Mouse (Mus musculus): ENCODE measurements around the gene Rpl23a. TPM values are rescaled to one million over a fixed set of nuclear protein-coding genes. Genes with fewer than 3 reads are reported as not detected.

Gene Rpl23a
- total and polyA plus RNA-seq, 3 experiments = 2,992 to 3,939 (median 3,361) TPM

GRCm38 (mm10) chr11:78159096-78159495, 24.3 kb downstream of the Rpl23a start (continued):
- no peak; the same call in 1 of the 2 replicates for TF ChIP-seq POLR2AphosphoS2 (IDR thresholded peaks at IDR 0.05; ENCODE audit: low read depth, low read length)
- TF ChIP-seq JUN (IDR thresholded peaks at IDR 0.05; ENCODE audit: insufficient read depth, low read depth, low read length) = no peak
- peak; percentile 93 for TF ChIP-seq RAD21 (IDR thresholded peaks at IDR 0.05; ENCODE audit: low read depth, low read length)
- TF ChIP-seq ELF1 (IDR thresholded peaks at IDR 0.05; ENCODE audit: low read depth, low read length) = peak; percentile 35; the same call in 1 of the 2 replicates
- TF ChIP-seq GABPA (IDR thresholded peaks at IDR 0.05; ENCODE audit: insufficient replicate concordance, low read depth, low read length) = no peak
- no peak for TF ChIP-seq KAT2A (IDR thresholded peaks at IDR 0.05; ENCODE audit: insufficient replicate concordance, low read length)
- no peak for TF ChIP-seq CHD1 (IDR thresholded peaks at IDR 0.05; ENCODE audit: low read depth, low read length)
- TF ChIP-seq SMC3 (IDR thresholded peaks at IDR 0.05; ENCODE audit: low read depth, low read length) = peak; percentile 100
- TF ChIP-seq NRF1 (IDR thresholded peaks at IDR 0.05; ENCODE audit: low read depth, low read length) = no peak
- TF ChIP-seq HCFC1 (IDR thresholded peaks at IDR 0.05; ENCODE audit: low read depth, low read length) = peak; percentile 47
- TF ChIP-seq POLR2A (IDR thresholded peaks at IDR 0.05; ENCODE audit: low read depth, low read length) = no peak; the same call in 1 of the 2 replicates
- peak; percentile 87; the same call in 1 of the 2 replicates for TF ChIP-seq NELFE (IDR thresholded peaks at IDR 0.05; ENCODE audit: low read depth, low read length)
- no peak for TF ChIP-seq EP300 (IDR thresholded peaks at IDR 0.05; ENCODE audit: low read length)
- peak; percentile 69; the same call in 1 of the 2 replicates for TF ChIP-seq MEF2A (IDR thresholded peaks at IDR 0.05; ENCODE audit: borderline replicate concordance, low read depth, low read length)
- TF ChIP-seq UBTF (IDR thresholded peaks at IDR 0.05; ENCODE audit: low read depth, low read length) = no peak
- TF ChIP-seq E2F4 (IDR thresholded peaks at IDR 0.05; ENCODE audit: insufficient replicate concordance, low read depth, low read length) = no peak
- no peak for TF ChIP-seq MAX (IDR thresholded peaks at IDR 0.05; ENCODE audit: low read length)

- TF ChIP-seq JUN (IDR thresholded peaks at IDR 0.05; ENCODE audit: insufficient read depth, low read depth, low read length) (no peak), POLR2AphosphoS2 (IDR thresholded peaks at IDR 0.05; ENCODE audit: low read depth, low read length) (0 out of 2 replicates have a peak, but pooled peaks have one; percentile 51), ZMIZ1 (IDR thresholded peaks at IDR 0.05; ENCODE audit: low read depth, low read length) (peak; percentile 60; the same call in 1 of the 2 replicates)
- H3K9me3 ChIP-seq (replicated peaks; ENCODE audit: low read length) = no peaks in the 10 kb centered on the region
- no peak overlapping the region for H3K9ac ChIP-seq (ENCODE audit: insufficient read depth, low read depth)
- in situ Hi-C loops (cut with MboI; ENCODE audit: low pct_ligation_motif_present, low pct_unique_long_range_greater_than_20kb, low sequenced_read_pairs) (no loop called here), dilution Hi-C loops (cut with MboI; ENCODE audit: extremely low pct_ligation_motif_present, extremely low pct_unique_long_range_greater_than_20kb, low sequenced_read_pairs) (no loop called here)
- H3K36me3 ChIP-seq (replicated peaks in 1 of 2; ENCODE audit: control insufficient read depth in 1 of 2, insufficient read depth in 1 of 2, low read length in 1 of 2) = peaks cover 80 to 98% of the 10 kb centered on the region in 2 experiments
- no peak overlapping the region for H3K4me3 ChIP-seq (replicated peaks in 1 of 3; ENCODE audit: low read depth in 2 of 3, low read length in 2 of 3, poor library complexity in 1 of 3)
- no peak overlapping the region for H3K4me2 ChIP-seq (ENCODE audit: insufficient read depth, low read depth, poor library complexity, severe bottlenecking)
- DNase-seq (ENCODE audit: extremely low read depth) = no peak
- H3K27ac ChIP-seq (ENCODE audit: insufficient read depth, low read depth) = no peak overlapping the region
- peaks cover 3 to 20% of the 10 kb centered on the region in 2 experiments for H3K4me1 ChIP-seq (ENCODE audit: control insufficient read depth in 1 of 2, insufficient read depth in 2 of 2)
- no peaks in the 10 kb centered on the region; the same call in none of the 2 replicates for H3K79me2 ChIP-seq (replicated peaks; ENCODE audit: control insufficient read depth, extremely low read depth, insufficient read depth, poor library complexity, severe bottlenecking)
- H3K27me3 ChIP-seq (replicated peaks) = no peaks in the 10 kb centered on the region
These were observed 27.2 kb downstream of the Rpl23a start for GRCm38 (mm10) chr11:78156156-78156699.
